Mouse (Mus musculus) gonadal fat pad, adult 2 months (tissue): Measurements from ENCODE around the gene Pced1b. TPM values are rescaled to one million over a fixed set of nuclear protein-coding genes. Genes with fewer than 3 reads are reported as not detected.

Experiments used
- DNase-seq: peaks from one replicate; pipeline ENCODE4 v3.0.0-alpha.2; 2012; ENCODE audit warnings: low read depth
- polyA plus RNA-seq: library from polyadenylated mRNA; depleted of rRNA; stranded (reverse); fragments of >200 nt; gene quantifications from 2 replicates; pipeline ENCODE4 v1.2.3, GENCODE M21; 2012

The Pced1b gene
- polyA plus RNA-seq, 1 experiment = 28.5 TPM

GRCm38 (mm10) chr15:97286731-97287130 is 39.8 kb downstream of the Pced1b start:
- DNase-seq = no peak

- DNase-seq = no peak
These were observed 40.7 kb downstream of the Pced1b start for GRCm38 (mm10) chr15:97287436-97288143.

GRCm38 (mm10) chr15:97288690-97289089 is 41.8 kb downstream of the Pced1b start:
- DNase-seq = no peak

DNA sequence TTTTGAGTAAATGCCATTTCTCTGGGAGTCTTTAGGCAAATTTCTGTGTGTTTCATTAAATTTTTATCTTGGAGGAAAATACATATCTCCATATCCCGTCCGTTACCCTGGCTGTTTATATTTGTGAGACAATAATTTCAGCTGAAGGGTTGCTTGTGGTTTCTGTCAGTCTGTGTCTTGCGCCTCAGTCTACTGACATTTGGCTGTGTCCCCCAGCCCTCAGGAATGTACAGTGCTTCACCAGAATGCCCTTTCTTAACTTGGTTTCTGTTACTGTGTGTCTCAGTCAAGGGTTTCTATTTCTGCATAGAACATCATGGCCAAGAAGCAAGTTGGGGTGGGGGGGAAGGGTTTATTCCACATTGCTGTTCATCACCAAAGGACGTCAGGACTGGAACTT is 42.3 kb downstream of the Pced1b start:
- no peak for DNase-seq

GRCm38 (mm10) chr15:97290351-97290750 is 43.4 kb downstream of the Pced1b start:
- no peak for DNase-seq

GRCm38 (mm10) chr15:97291291-97292050 is 44.6 kb downstream of the Pced1b start:
- no peak for DNase-seq

- no peak for DNase-seq
These were observed 61.0 kb downstream of the Pced1b start for GRCm38 (mm10) chr15:97307935-97308334.

- DNase-seq = no peak
These were observed 62.6 kb downstream of the Pced1b start for GRCm38 (mm10) chr15:97309533-97309932.

- no peak for DNase-seq
These were observed 63.3 kb downstream of the Pced1b start for GRCm38 (mm10) chr15:97310251-97310650.

- no peak for DNase-seq
These were observed 64.3 kb downstream of the Pced1b start for GRCm38 (mm10) chr15:97311211-97311610.

DNA sequence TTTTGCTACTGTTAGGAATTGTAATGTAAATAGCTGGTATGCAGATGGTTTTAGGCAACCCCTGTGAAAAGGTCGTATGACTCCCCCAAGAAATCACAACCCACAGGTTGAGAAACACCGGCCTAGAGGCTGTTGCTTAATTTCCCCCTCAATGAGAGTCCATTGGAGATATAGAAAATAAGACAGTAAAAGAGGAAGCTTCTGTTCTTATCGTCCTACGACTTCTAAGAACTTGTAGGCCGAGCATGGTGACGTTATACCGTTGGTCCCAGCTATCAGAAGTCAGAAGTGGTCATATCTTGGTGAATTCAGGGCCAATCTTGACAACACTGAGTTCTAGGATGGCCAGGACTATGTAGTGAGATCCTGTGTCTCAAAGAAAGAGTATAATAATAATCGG is 65.0 kb downstream of the Pced1b start:
- DNase-seq = no peak

DNA sequence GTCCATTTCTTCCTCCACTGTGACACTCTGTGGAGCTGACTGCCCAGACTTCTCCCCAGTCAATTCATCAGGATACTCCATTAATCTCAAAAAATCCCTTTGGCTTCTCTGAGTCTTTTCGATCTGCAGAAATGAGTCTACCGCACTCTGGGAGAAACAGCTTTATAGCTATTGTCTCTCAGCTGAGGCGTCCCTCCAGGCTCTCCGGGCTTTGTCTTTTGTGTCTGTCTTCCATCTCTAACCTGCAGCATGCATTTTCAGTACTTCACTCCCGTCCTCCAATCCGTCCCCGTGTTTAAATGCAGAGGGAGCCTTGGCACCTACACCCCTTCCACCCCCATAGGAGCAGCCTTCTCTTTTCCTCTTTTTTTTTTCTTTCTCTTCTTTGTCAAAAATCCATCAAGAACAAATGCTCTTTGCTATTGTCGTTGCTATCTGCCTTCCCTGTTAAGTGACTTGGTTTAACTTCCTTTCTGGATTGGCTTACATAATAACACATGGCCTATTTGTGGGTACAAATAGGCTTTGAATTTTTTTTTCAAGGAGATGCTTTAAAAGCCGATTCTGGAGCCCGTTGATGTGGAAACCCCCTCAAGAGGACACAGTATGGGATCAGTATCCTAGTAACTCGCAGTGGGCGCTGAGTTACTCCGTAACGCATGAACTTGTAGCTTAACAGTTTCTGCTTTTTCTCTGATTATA is 68.0 kb downstream of the Pced1b start:
- no peak for DNase-seq

- DNase-seq = no peak
These were observed 68.5 kb downstream of the Pced1b start for GRCm38 (mm10) chr15:97315422-97315757.

DNA sequence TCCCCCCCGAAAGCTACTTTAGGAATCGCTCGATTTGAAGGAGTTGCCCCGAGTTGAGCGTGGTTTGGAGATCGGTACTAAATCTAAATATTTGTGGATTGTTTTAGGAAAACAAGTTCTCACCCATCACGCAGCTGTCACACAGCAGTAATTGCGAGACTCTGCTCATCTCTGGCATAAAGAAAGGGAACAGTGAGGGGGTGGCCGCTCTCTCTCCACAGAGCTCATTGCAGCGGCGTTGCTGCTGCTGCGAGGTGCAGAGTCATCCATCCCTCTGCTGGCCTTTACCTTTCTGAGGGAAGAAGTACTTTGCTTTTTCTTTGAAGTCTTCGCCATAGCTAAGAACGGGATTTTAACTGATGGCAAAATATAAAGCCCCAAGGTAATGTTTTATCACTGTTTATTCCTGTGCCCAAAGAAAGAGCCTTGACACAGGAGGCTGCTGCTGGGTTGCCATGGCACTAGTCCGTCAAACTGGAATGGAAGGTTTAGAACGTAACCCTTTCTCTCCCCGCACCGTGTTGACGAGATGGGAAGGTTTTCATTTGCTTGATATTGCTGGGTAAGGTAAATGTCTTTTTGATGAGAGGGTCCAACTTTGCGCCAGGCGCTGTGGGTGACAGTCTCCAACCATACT is 71.6 kb downstream of the Pced1b start:
- DNase-seq = no peak

DNA sequence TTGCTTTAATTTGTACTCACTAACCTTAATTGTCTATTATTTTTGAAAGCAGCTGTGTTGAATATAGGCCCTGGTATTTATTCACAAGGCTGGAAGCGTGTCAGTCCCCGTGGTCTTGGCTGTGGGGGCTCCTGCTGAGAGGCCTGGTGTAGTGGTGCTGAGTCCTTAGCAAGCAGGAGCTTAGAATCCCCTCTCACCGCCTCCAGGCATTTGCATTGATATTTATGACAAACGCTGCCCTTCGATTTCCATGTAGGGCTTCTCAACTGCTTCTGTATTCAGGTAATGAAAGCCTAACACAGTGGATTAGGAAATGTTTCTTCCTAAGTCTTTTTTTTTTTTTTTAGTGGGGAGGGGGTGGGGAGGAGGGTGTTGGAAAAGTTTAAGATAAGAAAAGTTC is 75.9 kb downstream of the Pced1b start:
- no peak for DNase-seq

- DNase-seq = no peak
These were observed 76.6 kb downstream of the Pced1b start for GRCm38 (mm10) chr15:97323466-97323865.

- DNase-seq = no peak
These were observed 77.4 kb downstream of the Pced1b start for GRCm38 (mm10) chr15:97324311-97324710.

GRCm38 (mm10) chr15:97327500-97328081 is 80.7 kb downstream of the Pced1b start:
- DNase-seq = no peak

DNA sequence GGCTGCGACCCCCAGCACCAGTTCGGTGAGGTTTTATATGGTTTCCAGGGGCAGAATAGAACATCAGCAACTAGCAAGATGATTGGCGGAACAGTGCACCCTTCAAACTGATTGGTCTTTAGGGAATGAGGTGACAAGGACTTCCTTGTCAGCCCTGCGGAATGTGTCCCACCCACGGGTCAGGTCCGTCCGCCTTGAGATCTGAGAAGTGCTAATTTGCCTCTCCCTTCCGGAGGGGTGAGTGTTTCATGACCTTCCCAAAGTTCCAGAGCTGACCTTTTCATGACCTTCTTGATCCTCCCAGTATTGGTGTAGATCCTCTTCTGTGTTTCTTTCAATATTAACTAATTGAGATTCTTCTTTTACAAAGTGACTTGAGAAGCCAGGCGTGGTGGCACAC is 85.7 kb downstream of the Pced1b start:
- DNase-seq = no peak

DNA sequence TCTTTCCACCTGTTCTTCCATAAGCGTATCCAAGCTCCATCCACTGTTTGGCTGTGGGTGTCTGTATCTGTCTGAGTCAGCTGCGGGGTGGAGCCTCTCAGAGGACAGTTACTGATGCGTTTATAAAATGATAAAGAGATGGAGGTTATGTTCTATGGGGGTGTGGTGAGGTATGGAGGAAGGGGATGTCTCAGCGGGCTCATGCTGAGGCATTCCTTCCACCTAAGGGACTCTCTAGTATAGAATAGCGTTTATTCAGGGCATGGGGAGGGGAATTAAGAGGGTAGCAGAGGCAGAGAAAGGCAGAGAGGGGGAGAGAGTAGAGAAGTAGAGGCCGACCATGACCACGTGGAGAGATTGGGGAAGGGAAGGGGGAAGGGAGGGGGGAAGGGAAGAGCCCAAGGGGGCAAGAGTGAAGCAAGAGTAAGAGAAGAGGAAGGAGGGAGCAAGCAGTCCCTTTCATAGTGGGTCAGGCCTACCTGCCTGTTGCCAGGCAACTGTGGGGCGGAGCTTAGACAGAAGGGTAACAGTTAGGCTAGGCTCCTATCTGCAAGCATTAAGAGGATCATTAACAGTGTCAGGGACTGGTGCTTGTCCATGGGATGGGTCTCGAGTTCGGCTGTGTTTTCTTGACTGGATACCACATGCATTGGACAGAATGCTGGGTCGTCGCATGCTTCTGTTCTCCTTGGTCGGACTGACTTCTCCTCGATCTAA is 90.9 kb downstream of the Pced1b start:
- DNase-seq = no peak

- no peak for DNase-seq
These were observed 91.6 kb downstream of the Pced1b start for GRCm38 (mm10) chr15:97338377-97339060.
